Mouse (Mus musculus) forebrain, postnatal 0 days (tissue): ENCODE measurements around the gene Gm44511. TPM values are rescaled to one million over a fixed set of nuclear protein-coding genes. Genes with fewer than 3 reads are reported as not detected.
"Not testable (repeated sequence)": the region's sequence is repeated elsewhere in the genome, so short reads cannot be mapped to it uniquely, and the experiment has no call there.

Source experiments
- ATAC-seq: fragments of 200-750 bp; cut with Nextera tagmentation; 2 replicates; pipeline ENCODE4 v1.8.0; 2017; ENCODE audit warnings: mild to moderate bottlenecking, moderate library complexity
- DNase-seq: peaks from one replicate; pipeline ENCODE4 v3.0.0-alpha.2; 2015
- H3K27ac ChIP-seq: fragments of 300-500 bp; sonication (generic); 2 replicates; pipeline ENCODE4 v1.5.1; 2014; ENCODE audit warnings: low read depth, mild to moderate bottlenecking, antibody characterized with exemption, low read length, moderate library complexity, mixed read lengths
- H3K27me3 ChIP-seq: fragments of 300-500 bp; sonication (generic); 2 replicates; pipeline ENCODE4 v1.6.1; 2014; ENCODE audit warnings: mild to moderate bottlenecking, low read length, mixed read lengths; ENCODE audit not compliant: insufficient read depth
- H3K36me3 ChIP-seq: fragments of 300-500 bp; sonication (generic); 2 replicates; pipeline ENCODE4 v1.6.1; 2014; ENCODE audit warnings: mild to moderate bottlenecking, moderate library complexity; ENCODE audit not compliant: insufficient read depth
- H3K4me1 ChIP-seq: fragments of 300-500 bp; sonication (generic); 2 replicates; pipeline ENCODE4 v1.6.1; 2014; ENCODE audit warnings: antibody characterized with exemption; ENCODE audit not compliant: insufficient read depth
- H3K4me2 ChIP-seq: fragments of 300-500 bp; sonication (generic); 2 replicates; pipeline ENCODE4 v1.6.1; 2014; ENCODE audit warnings: low read depth, mild to moderate bottlenecking, moderate library complexity
- H3K4me3 ChIP-seq: fragments of 300-500 bp; sonication (generic); 2 replicates; pipeline ENCODE4 v1.5.1; 2014; ENCODE audit warnings: low read depth, low read length, mixed read lengths
- H3K9ac ChIP-seq: fragments of 300-500 bp; sonication (generic); 2 replicates; pipeline ENCODE4 v1.6.1; 2014; ENCODE audit warnings: mild to moderate bottlenecking
- H3K9me3 ChIP-seq: fragments of 300-500 bp; sonication (generic); 2 replicates; pipeline ENCODE4 v1.6.1; 2016; ENCODE audit warnings: low read length
- CTCF ChIP-seq: sonication (generic); IDR thresholded peaks from 2 replicates; pipeline ENCODE4 v1.5.1; 2016; ENCODE audit warnings: antibody characterized with exemption, control low read depth, low read depth
- WGBS: fragments of 180-500 bp; shearing (Covaris S2); extraction: QIAGEN DNeasy Blood & Tissue Kit; methylation state at CpG from one replicate; pipeline ENCODE4 v1.1.7; 2014; 5-methylcytosine and 5-hydroxymethylcytosine counted together
- polyA plus RNA-seq: library from polyadenylated mRNA; unstranded; fragments of >200 nt; fragmentation: Nextera tagmentation; extraction: Ambion mirVana; gene quantifications from 2 replicates; pipeline ENCODE4 v1.2.1, GENCODE M21; 2015
- total RNA-seq: library from RNA; depleted of rRNA; stranded (reverse); fragments of >200 nt; gene quantifications from 2 replicates; pipeline ENCODE4 v1.2.3, GENCODE M21; 2014

Gene Gm44511
- total and polyA plus RNA-seq, 2 experiments from 2014 or later: not detected

DNA sequence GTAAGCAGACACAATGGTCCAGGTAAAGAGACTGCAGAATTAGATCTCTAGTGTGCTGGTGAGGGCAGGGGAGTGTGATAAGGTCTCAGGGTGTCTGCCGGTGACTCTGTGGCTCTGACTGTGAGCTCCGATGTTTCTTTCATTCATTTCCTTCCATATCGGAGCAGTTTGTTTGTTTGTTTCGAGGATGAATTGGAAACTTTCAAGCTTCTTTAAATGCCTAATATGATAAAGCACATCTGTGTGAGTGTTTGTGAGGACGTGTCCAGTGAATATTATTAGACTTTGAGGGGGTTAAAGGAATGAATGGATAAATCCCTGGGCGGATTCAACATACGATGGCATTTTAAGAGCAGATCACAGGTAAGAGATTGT lies 26.2 kb downstream of the Gm44511 start:
- peak overlapping the region; percentile 91 for H3K27ac ChIP-seq
- DNase-seq: no peak
- H3K4me2 ChIP-seq: peak overlapping the region; percentile 45
- no peaks in the 10 kb centered on the region for H3K9me3 ChIP-seq
- 0 out of 2 replicates have a peak, but pooled peaks have one; percentile 17 for TF ChIP-seq CTCF
- H3K9ac ChIP-seq: peak overlapping the region; percentile 74
- no peak for ATAC-seq
- H3K4me1 ChIP-seq: no peaks in the 10 kb centered on the region
- no peaks in the 10 kb centered on the region for H3K27me3 ChIP-seq
- WGBS: 17% methylated on average over 7 of the region's 7 CpGs
- H3K36me3 ChIP-seq: no peaks in the 10 kb centered on the region
- H3K4me3 ChIP-seq: peak overlapping the region; percentile 61

- H3K4me1 ChIP-seq, H3K27me3 ChIP-seq, H3K36me3 ChIP-seq, H3K9me3 ChIP-seq: not testable (repeated sequence)
- H3K4me2 ChIP-seq: peak overlapping the region; percentile 52
- peak; percentile 59 for ATAC-seq
- DNase-seq: peak; percentile 98
- WGBS: 1% methylated on average over 49 of the region's 49 CpGs
- H3K27ac ChIP-seq: peak overlapping the region; percentile 91
- peak; percentile 86 for TF ChIP-seq CTCF
- peak overlapping the region; percentile 61 for H3K4me3 ChIP-seq
- H3K9ac ChIP-seq: peak overlapping the region; percentile 74
Measured at GRCm38 (mm10) chr6:128799144-128799895, 26.8 kb downstream of the Gm44511 start.

DNA sequence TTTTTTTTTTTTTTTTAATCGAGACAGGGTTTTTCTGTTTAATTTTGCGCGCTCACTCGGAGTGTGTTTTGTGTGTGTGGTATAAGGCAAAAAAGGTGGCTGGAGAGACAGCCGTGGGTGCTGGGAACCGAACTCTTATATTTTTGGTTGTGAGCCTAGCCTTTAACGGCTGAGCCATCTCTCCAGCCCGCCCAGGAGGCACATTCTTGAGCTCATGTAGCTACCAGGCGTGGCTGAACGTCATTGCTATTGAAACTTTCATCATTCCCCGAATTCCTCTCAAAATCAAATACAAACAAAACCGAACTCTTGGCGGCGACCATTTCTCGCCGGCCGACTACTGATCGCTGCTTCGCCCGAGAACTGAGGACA lies 27.4 kb downstream of the Gm44511 start:
- H3K4me2 ChIP-seq: peak overlapping the region; percentile 52
- DNase-seq (peak; percentile 92), ATAC-seq (peak; percentile 34)
- not testable (repeated sequence) for H3K4me1 ChIP-seq, H3K9me3 ChIP-seq, H3K27me3 ChIP-seq, H3K36me3 ChIP-seq
- peak overlapping the region; percentile 61 for H3K4me3 ChIP-seq
- peak overlapping the region; percentile 91 for H3K27ac ChIP-seq
- under 1% methylated on average over 20 of the region's 20 CpGs for WGBS
- peak overlapping the region; percentile 74 for H3K9ac ChIP-seq

DNA sequence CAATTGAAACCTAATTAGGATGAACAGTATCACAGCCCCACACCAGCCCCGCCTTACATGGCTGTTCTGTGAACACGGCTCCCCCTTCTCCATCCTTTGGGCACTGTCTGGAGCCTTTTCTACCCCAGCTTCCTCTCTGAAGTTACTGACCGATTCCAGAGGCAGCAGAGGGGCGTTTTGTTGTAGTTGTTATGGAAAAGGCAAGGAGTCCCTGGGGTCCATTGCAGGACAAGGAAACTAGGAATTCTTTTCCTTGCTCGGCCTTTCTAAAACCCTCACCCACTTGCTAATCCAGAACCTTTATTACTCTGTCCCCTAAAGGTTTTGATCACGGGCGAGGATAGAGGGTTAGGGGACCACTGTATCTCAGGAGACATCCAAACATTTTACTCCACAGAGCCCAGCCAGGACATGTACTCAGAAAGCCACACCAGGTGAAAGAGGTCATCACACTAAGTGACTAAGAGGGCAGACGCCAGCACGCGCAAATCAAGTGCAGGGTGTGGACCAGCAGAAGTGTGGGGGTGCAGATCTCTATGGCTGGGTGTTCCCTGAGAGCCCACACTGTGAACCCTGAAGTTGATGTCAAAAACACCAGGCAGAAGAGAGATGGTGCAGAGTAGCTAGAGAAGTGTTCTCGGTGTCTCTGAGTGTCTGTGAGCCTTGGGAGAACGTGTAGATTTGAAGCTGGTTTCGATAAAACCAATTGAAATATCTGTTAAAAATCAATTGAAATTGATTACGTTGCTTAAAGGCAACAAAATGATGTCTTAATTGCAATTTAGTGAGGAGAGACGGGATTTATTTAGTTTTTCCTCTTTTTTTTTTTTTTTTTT lies 28.0 kb downstream of the Gm44511 start:
- WGBS: 7% methylated on average over 15 of the region's 15 CpGs
- Histone ChIP-seq H3K27me3 (no peaks in the 10 kb centered on the region), H3K36me3 (no peaks in the 10 kb centered on the region), H3K9ac (peak overlapping the region; percentile 44), H3K27ac (peak overlapping the region; percentile 71), H3K4me1 (no peaks in the 10 kb centered on the region), H3K9me3 (no peaks in the 10 kb centered on the region), H3K4me3 (peak overlapping the region; percentile 61), H3K4me2 (peak overlapping the region; percentile 52)
- DNase-seq (peak; percentile 47), ATAC-seq (no peak)
- no peak for TF ChIP-seq CTCF

DNA sequence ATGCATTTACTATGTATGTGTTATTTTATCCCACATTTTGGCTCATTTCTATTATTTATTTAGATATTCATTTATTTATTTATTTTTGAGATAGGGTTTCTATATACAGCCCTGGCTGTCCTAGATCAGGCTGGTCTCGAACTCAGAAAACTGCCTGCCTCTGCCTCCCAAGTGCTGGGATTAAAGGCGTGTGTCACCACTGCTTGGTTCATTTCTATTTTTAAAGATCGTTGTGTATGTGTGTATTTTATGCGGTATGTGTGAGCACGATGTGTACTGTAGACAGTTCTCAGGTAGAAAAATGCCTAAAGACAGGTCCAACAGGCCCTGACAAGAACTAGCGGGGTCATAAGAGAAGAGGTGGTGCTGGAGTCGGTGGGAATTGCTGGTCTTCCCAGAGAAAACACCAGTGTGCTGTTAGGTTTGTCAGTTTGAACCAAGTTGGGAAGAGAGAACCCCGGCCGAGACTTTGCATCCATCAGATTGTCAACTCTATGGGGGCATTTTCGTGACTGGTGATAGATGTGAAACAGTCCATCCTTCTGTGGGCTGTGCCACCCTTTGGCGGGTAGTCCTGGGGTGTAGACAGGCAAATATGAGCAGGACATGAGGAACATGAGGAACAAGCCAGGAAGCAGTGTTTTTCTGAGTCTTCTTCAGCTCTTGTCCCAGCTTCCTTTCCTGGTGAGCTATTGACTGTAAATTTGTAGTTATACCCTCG lies 28.8 kb downstream of the Gm44511 start:
- H3K36me3 ChIP-seq: no peaks in the 10 kb centered on the region
- ATAC-seq (no peak), DNase-seq (no peak)
- 76% methylated on average over 12 of the region's 12 CpGs for WGBS
- H3K4me2 ChIP-seq: peak overlapping the region; percentile 52
- H3K4me3 ChIP-seq: peak overlapping the region; percentile 61; the same call in 1 of the 2 replicates
- TF ChIP-seq CTCF: no peak
- H3K4me1 ChIP-seq: no peaks in the 10 kb centered on the region
- no peaks in the 10 kb centered on the region for H3K9me3 ChIP-seq
- H3K9ac ChIP-seq: no peak overlapping the region
- no peaks in the 10 kb centered on the region for H3K27me3 ChIP-seq
- peak overlapping the region; percentile 35; the same call in 1 of the 2 replicates for H3K27ac ChIP-seq

DNA sequence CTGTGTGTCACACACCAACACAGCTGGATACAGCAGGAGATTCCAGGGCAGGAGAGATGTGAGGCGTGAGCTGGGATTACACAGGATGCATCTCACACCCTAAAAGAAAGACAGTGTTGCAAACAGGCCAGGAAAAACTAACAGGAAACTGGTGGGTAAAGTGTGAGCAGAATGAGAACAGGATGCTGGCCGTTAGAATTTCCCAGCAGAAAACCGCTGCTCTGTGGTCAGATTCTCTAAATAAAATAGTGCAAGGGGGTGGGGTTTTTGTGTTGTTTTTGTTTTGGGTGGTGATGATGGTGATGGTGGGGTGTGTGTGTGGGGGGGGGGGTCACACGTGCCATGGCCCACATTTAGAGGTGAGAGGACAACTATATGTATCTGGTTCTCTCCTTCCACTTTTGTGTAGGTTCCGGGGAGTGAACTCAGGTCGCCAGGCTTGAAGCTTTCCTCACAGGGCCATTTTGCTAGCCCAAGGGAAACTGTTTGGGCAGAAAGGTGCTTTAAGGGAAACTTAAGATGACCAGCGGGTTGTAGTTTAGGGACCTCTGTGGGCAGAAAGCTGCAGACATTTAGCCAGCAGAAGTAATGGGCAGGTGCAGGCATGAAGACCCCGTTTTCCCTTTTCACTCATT lies 29.7 kb downstream of the Gm44511 start:
- Histone ChIP-seq H3K27me3 (no peaks in the 10 kb centered on the region), H3K36me3 (no peaks in the 10 kb centered on the region), H3K4me3 (no peak overlapping the region), H3K27ac (no peak overlapping the region), H3K4me2 (no peak overlapping the region), H3K4me1 (no peaks in the 10 kb centered on the region), H3K9ac (no peak overlapping the region), H3K9me3 (no peaks in the 10 kb centered on the region)
- TF ChIP-seq CTCF: no peak
- WGBS: 73% methylated on average over 8 of the region's 8 CpGs
- DNase-seq: no peak
- no peak for ATAC-seq
